Mouse (Mus musculus): ENCODE measurements around the gene Ube4a.

GRCm38 (mm10) chr9:44942421-44942820 lies 23.0 kb downstream of the Ube4a start:
- TF ChIP-seq POLR2A (IDR thresholded peaks at IDR 0.05; ENCODE audit: low read depth, low read length) = no peak
- TF ChIP-seq TCF12 (IDR thresholded peaks at IDR 0.05; ENCODE audit: low read depth, low read length) = no peak
- no peak for TF ChIP-seq HCFC1 (IDR thresholded peaks at IDR 0.05; ENCODE audit: low read depth, low read length)
- TF ChIP-seq NELFE (IDR thresholded peaks at IDR 0.05; ENCODE audit: low read depth, low read length) = no peak
- no peak for TF ChIP-seq USF1 (IDR thresholded peaks at IDR 0.05; ENCODE audit: low read depth, low read length)
- TF ChIP-seq MAX (IDR thresholded peaks at IDR 0.05; ENCODE audit: low read length) = no peak
- TF ChIP-seq RCOR1 (conservative IDR thresholded peaks at IDR 0.05; ENCODE audit: low read depth, low read length) = no peak
